Mouse (Mus musculus) bone marrow, adult 2 months (tissue): ENCODE measurements around the gene Lrrk1.

Experiments
- CTCF ChIP-seq: fragments of 200-500 bp; IDR thresholded peaks from 2 replicates; pipeline ENCODE4 v1.5.1; 2011; ENCODE audit warnings: low read length, control low read depth; ENCODE audit not compliant: control insufficient read depth, insufficient read depth
- POLR2A ChIP-seq: fragments of 200-500 bp; IDR thresholded peaks from 2 replicates; pipeline ENCODE4 v1.6.1; 2011; ENCODE audit warnings: low read depth, mild to moderate bottlenecking, control low read depth, low read length, borderline replicate concordance; ENCODE audit not compliant: control insufficient read depth

DNA sequence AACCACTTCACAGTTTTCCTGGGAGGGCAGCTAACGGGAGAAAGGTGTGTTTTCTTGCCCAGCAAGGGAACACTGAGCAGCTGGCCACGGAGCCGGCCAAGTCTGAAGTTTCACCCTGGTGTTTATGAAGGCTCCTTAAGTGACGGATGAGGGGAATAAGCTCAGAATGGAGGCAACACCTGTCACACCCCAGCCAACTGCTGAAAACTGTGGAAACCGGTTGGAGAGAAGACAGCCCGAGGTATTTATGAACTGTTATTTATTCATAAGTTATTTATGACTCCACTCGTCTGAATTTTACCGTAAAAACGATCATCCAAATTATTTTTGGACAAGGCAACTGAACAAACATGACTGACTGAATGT is 90.5 kb downstream of the Lrrk1 start:
- TF ChIP-seq CTCF (no peak), POLR2A (no peak)
